Mouse (Mus musculus) adrenal gland (tissue): ENCODE data around the gene Dpp7.

ENCODE experiments used
- intact Hi-C: fragments of 180-260 bp; cut with DNase I; formaldehyde crosslinking; loops from one replicate; pipeline ENCODE4 v1.15.1; 2025

Dpp7 gene

GRCm38 (mm10) chr2:25369996-25370395 lies 13.8 kb upstream of the Dpp7 start:
- intact Hi-C loops: no loop called here

DNA sequence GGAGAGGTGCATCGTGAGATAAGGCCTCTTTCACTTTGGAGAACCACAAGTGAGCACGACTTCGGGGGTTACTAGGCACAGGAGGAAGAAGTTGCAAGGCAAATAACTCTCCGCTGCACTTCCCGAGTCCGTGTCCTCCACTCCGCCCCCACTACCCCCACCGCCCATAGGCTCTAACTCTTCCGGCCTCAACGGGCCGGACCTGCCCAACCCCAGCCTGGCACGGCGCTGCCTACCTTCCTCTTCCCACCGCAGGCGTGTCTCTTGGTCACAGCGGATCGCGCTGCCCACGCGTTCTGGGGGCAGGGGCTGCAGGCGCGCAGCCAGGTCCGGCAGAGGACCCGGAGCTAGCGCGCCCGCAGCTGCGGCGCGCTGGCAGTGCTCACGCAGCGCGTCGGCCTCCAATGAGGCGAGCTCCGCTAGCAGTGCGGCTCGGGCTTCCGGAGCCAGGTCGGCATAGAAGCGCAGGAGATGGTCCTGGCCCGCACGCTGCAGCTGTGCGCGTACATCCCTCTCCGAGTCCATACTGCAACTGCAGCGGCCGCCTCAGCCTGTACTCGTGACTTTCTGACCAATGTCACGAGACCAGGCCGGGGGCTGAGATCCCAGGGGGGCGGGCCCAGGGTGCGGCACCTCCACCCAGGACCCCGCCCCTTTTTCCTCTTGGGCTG lies 9.1 kb upstream of the Dpp7 start, which contains the start of gene Uap1l1:
Gene Uap1l1 (minus strand): TSS at position 592 of the 671 bp plus-strand sequence.
- intact Hi-C loops: no loop called here

DNA sequence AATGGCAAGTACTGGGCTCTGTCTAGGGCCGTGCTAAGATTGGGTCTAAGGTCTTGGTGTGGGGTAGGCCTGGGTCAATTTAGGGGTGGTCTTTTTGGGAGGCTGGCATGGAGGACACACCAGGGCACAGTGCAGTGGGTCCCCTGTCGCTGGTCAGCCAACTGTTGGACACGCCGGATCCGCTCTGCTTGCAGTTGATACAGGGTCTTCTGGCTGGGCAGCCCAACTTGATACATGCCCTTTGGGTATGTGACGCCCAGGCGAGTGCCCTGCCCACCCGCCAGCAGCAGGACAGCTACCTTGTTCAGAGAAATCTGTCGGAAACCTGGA lies 8.6 kb upstream of the Dpp7 start:
- intact Hi-C loops: no loop called here

DNA sequence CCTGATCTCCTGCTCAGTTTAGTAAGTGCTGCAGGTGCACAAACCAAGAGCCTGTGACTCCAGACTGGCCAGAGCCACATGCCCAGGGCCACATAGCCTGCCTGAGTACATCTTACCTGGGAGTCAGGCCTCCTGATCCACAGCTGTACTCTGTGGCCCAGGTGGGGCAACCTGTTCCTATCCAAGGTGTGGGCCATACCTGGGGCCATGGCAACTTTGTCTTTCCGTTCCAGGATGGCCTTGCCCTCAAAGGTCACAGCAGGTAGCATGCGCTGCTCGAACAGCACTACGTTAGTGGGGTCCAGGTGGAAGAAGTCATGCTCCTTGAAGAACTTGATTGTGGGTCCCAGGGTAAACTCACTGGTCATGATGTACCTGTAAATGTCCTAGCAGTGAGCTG lies 8.2 kb upstream of the Dpp7 start:
- intact Hi-C loops: no loop called here

GRCm38 (mm10) chr2:25363478-25364178 lies 7.5 kb upstream of the Dpp7 start:
- intact Hi-C loops: no loop called here

DNA sequence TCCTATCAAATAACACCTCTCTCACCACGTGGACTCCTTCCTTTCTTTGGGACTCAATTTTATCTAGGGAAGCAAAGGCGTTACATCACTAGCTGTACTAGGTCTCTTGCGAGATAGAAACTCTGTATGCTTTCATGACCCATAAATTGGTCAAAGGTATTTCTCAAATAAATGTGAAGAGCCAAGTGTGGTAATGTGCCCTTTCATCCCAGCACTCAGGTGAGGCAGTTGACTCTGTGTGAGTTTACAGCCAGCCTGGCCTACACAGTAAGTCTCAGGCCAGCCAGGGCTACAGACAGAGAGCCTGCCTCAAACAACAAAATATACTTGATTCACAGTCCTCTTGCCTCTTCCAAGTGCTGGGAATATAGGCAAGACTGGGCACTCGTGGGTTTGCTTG lies 3.7 kb upstream of the Dpp7 start:
- intact Hi-C loops: no loop called here

DNA sequence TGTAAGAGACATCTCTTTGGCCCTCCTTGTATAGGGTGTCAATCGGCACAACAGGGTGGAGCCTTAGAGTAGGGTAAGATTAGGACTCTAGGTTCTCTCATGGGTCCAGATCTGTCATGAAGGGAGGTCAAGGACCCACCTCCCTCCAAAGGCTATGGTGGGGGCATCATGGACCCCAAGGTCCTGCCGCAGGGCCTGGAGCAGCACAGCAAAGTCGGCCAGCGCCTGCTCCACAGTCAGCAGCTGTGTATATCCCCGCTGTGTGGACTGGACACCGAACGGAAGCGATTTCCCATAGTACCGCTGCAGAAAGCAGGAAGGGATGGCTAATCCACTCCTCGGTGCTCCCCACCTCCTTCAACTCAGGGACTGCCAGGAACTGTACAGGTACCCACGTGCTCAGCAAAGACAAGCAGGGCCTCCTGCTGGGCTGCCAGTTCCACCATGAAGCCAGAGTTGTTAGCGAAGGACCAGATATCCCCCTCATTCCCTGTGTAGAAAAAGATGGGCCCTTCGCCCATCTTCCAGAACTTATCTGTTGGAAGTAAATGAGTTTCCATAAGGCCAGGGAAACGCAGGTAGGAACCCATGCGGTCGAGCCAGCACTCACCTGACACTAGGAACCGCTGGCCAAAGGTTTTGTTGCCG lies 616 bp downstream of the Dpp7 start:
- intact Hi-C loops: no loop called here

- intact Hi-C loops: no loop called here
Measured at GRCm38 (mm10) chr2:25354211-25354610, 1.9 kb downstream of the Dpp7 start.

DNA sequence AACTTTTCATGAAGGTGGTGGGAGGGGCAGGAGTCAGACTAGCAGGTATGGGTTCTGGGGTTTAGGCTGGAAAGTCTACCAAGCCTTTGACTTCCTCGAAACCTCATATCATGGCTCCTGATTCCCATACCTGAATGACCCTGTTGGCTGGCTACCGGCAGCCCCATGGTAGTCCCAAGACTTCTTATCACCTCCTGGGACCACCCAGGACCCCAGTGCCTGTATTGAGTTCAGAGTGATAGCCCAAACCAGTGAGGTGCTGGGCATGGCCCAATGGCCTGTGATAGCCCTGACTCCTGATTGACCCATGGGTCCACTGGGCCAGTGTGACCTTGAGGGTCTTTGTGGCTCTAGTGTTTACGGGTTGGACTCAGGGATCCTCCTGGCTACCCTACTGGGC lies 5.5 kb downstream of the Dpp7 start:
- intact Hi-C loops: no loop called here

DNA sequence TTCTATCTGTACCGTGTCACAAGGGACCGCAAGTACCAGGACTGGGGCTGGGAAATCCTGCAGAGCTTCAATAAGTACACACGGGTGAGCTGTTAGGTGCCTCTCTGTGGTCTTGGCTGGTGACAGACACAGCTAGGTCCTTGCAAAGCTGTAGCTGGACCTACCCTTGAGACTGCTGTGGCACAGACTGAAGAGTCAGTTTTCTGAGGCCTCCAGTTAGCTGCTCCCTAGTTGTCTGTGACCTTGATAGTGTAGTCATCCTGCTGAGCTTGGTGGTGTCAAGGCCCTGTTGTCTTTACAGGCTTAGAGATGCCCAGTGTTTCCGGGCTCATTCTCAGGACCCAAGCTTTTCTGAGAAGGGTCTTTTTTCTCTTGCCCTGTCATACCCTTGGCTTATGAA lies 6.7 kb downstream of the Dpp7 start:
- intact Hi-C loops: no loop called here

DNA sequence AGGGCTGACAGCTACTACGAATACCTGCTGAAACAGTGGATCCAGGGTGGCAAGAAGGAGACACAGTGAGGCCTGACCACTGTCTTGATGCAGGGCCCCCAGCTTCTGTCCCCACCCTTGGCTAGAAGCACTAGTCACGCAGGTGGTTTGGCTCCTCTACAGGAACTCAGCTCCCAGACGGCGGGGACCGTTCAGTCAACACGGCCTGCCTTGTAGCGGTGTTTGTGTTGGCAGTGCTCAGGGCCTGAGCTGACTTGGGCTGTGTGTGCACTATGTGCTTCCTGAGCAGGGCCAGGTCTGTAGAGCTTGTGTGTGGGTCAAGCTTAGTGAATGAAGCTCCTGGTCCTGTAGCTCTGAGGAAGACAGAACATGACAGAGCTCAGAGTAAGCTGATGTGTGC lies 8.0 kb downstream of the Dpp7 start:
- intact Hi-C loops: no loop called here

- intact Hi-C loops: loop anchor here (10.0 kb wide), 1 partner anchor 144 kb away; the partner anchor contains the start of gene Tor4a
Measured at GRCm38 (mm10) chr2:25338303-25338702, 17.9 kb downstream of the Dpp7 start.

DNA sequence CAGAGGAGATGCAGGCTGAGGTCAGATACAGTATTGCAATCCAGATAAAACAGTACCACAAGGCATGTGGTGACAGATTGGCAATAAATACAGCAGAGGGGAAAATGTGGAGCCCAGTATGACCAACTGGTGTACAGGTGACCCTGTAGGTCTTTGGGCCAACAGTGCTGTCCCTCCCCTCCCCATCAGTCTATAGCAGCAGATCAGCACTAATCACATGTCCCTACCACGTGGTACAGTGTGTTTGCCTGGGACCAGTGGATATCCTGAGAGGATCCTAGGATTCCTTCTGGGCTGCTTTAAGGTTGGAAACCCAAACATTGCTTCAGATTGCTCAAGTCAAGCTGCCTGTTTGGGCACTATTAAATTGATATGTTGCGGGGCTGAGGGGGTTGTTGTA lies 22.6 kb downstream of the Dpp7 start:
- intact Hi-C loops: loop anchor here (5.0 to 10.0 kb wide), 2 partner anchors 61 to 139 kb away; partner anchors contain the start of genes Anapc2, Ssna1 and Tor4a

GRCm38 (mm10) chr2:25332286-25333160 lies 23.6 kb downstream of the Dpp7 start, which contains the start of gene Man1b1:
Man1b1 (plus strand) TSS chr2:25332338.
- intact Hi-C loops: loop anchor here (5.0 to 10.0 kb wide), 2 partner anchors 60 to 138 kb away; partner anchors contain the start of genes Anapc2, Ssna1 and Tor4a

GRCm38 (mm10) chr2:25331470-25331869 lies 24.7 kb downstream of the Dpp7 start:
- intact Hi-C loops: loop anchor here (5.0 to 10.0 kb wide), 2 partner anchors 59 to 137 kb away; partner anchors contain the start of genes Anapc2, Ssna1 and Tor4a

GRCm38 (mm10) chr2:25328440-25328839 lies 27.7 kb downstream of the Dpp7 start:
- intact Hi-C loops: loop anchor here (5.0 kb wide), 1 partner anchor 36 kb away; no protein-coding TSS in a partner anchor

DNA sequence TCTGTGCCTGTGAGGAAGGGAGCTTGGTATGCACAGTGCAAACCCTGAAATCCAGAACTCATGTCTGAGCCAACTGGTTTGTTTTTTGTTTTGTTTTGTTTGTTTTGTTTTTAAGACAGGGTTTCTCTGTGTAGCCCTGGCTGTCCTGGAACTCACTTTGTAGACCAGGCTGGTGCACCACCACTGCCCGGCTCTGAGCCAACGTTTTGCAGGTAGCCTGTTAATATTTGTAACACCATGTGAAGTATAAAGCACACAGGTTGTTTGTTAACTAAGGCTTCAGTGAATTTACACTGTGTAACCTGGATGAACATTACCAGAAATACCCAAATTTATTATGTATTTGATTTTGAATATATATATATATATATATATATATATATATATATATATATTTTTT lies 30.1 kb downstream of the Dpp7 start:
- intact Hi-C loops: loop anchor here (5.0 kb wide), 1 partner anchor 34 kb away; no protein-coding TSS in a partner anchor

- intact Hi-C loops: no loop called here
Measured at GRCm38 (mm10) chr2:25320084-25320483, 36.1 kb downstream of the Dpp7 start.

- intact Hi-C loops: loop anchor here (10.0 kb wide), 1 partner anchor 224 kb away; the partner anchor contains the start of gene Noxa1
Measured at GRCm38 (mm10) chr2:25318971-25319773, 37.0 kb downstream of the Dpp7 start, which contains the start of gene Grin1. Grin1 (minus strand) TSS chr2:25319187.
